Mouse (Mus musculus) large intestine, adult 2 months (tissue): ENCODE measurements around the gene Gm8094. TPM values are rescaled to one million over a fixed set of nuclear protein-coding genes. Genes with fewer than 3 reads are reported as not detected.
"Not testable (repeated sequence)": the region's sequence is repeated elsewhere in the genome, so short reads cannot be mapped to it uniquely, and the experiment has no call there.

Source experiments
- DNase-seq: peaks from one replicate; pipeline ENCODE4 v3.0.0-alpha.2; 2012; ENCODE audit warnings: low read depth, low spot score
- WGBS: fragments of 180-500 bp; shearing (Covaris S2); methylation state at CpG from one replicate; pipeline ENCODE4 v1.1.7; 2018; 5-methylcytosine and 5-hydroxymethylcytosine counted together
- polyA plus RNA-seq: library from polyadenylated mRNA; depleted of rRNA; stranded (reverse); fragments of >200 nt; gene quantifications from 2 replicates; pipeline ENCODE4 v1.2.3, GENCODE M21; 2012; rRNA removed

Gene Gm8094
- polyA plus RNA-seq = not detected in 2 replicates

DNA sequence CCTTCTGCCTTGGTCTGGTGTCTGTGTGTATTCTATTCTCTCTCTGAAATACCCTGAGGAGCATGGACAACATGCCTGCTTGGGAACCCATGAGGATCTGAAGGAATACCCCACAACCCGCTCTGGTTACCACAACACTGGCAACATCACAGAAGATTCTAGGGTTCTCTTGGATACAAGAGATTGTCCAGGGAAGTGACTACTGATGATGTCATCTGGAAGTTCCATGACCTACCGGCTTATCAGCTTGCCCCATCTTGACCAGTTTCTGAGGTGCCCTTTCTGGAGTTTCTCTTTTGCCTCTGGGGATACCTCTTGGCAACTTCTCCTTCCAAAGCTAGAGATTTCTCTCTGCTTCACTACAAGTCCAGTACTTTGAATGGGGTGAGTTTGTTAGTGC lies at the start of gene Gm8094:
Gene Gm8094 (minus strand): TSS at position 101 of the 400 bp plus-strand sequence.
- 80% methylated on average over 2 of the region's 2 CpGs for WGBS
- not testable (repeated sequence) for DNase-seq

DNA sequence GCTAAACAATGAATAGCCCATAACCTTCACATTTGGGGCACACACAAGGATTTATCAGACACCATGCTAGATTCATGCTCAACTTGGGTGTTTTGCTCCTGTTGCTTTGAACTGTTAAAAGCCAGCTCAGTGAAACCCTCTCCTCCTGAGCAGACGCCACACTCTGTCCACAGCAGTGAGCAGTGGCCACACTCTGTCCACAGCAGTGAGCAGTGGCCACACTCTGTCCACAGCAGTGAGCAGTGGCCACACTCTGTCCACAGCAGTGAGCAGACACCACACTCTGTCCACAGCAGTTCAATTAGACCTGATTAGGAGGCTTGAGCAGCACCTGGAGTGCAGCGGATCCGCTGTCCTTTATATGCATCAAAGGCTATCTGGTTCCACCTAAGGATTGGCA lies 43.2 kb upstream of the Gm8094 start:
- DNase-seq = not testable (repeated sequence)
- 90% methylated on average over 3 of the region's 3 CpGs for WGBS

DNA sequence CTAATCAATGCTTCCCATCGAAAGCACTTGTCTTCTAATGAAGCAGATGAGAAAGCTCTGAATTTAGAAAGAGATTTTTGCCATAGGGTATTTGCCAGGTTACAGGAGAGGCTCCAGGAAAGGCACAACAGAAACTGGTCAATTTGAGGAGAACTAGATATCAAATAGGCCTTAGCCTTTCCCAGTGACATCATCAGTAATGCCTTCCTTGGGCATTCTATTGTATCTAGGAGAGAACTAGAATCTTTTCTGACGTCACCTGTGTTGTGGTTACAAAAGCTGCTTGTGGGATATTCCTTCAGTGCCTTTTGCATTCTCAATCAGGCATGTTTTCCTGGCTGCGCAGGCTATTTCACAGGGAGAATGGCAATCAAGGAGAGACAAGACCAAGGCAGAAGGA lies 23.9 kb upstream of the Gm8094 start, which contains the start of gene Gm8104:
Gene Gm8104 (plus strand): TSS at position 301 of the 400 bp plus-strand sequence.
- DNase-seq = not testable (repeated sequence)
- WGBS = 59% methylated on average over 3 of the region's 3 CpGs

DNA sequence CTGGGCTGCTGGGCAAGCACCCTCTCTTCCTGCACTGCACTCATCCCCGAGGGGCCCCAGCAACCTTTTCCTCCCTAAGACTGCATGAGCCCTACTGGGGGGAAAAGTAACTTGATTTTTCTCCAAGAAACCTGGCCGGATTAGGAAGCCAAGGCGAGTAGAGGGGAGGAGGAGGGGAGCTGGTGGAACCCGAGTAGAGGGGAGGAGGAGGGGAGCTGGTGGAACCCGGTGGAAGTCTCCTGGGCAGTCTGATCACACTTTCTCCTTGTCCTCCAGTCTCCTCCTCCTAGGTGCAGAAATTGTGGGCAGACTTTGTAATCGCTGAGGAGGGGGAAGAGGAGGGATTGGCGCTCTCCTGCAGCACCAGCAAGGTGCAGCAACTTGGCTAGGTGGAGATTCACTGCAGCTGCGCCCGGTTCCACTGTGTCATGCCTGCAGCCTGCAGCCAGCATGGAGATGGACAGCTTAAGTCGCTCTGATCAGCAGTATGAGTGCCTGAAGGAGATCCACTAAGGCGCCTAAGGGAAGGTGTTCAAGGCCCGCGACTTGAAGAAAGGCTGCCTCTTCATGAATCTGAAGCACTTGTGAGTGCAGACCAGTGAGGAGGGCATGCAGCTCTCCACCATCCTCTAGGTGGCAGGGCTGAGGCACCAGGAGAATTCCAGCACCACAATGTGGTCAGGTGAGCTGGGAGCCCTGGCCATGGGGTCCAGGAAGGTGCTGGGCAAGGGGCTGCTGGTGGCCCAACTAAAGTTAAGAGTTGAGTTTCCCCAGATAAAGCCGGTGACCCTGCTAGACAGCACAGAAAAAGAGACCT lies 12.9 kb upstream of the Gm8094 start:
- DNase-seq = not testable (repeated sequence)
- 39% methylated on average over 1 of the region's 14 CpGs for WGBS

DNA sequence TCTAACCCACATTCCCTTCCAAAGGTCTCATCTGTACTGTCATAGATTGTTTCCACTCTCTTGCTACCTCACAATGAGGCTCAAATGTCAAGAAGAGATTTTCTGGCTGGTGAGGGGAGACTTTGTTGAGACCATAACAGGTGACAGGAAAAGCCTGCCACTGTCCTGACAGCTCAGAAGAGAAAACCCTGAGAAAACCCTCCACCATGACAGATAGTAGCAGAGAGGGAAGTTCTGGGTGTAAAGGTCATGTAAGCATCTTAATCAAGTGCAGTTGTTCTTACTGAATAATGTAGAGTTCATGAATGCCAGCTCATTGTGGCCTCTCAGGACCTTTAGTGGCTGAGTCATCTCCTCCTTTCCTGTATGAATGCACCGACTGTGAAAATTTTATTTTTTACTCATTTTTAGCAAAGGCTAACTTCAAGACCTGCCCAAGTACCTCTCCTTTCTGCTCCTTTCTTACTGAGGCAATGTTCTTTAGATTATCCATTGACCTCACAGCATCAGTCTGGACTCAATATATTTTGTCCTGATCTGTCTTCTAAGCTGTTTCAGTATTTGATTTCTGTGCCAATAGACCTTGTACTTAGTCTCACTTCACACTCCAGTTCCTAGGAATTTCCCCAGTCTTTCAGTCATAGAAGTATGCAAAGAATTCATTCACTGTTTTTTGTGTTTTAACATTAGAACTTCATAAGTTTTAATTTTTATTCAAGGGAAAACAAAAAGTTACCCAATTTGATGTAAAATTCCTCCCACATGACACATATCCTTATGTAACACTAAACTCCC lies 8.7 kb upstream of the Gm8094 start:
- 78% methylated on average over 1 of the region's 1 CpGs for WGBS
- not testable (repeated sequence) for DNase-seq

DNA sequence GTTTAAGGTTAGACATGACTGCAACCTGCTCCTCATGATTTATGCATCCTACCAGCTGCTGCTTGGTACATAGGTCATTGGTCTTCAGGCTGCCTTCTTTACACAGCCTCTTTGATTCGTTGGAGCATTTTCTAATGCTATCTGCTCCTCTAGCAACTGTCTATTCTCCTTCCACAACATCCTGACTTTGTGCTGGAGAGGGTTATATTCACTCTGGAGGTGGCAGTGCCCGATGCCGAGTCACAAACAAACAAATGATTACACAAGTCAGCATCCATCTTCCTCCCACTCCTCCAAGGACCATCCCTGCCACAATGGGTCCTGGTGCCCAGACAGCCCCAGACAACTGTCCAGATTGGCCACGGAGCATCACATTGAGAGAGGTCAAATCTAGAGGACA lies 16.3 kb downstream of the Gm8094 start:
- 60% methylated on average over 4 of the region's 4 CpGs for WGBS

DNA sequence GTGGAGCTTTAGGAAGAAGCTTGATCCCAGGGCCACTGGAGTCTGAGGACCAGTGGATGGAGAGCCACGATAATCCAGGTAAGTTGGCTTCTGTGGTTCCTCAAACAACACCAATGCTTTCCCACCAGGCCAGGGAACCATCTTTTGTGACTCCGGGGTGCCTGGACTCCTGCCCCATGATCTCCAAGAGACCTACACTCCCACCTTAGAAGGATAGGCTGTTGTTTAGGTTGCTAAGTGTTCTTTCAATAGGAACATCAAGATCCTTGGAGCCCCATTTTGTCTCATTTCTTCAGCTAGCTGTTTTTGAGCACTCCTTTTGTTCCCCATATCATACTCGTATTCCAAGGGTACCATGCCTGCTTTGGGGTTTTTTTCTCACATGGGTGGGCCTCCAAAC lies 18.4 kb downstream of the Gm8094 start:
- WGBS = 76% methylated on average over 3 of the region's 3 CpGs

More for the DNA sequence above, 16.3 kb downstream of the Gm8094 start:
- DNase-seq = not testable (repeated sequence)

More for the DNA sequence above, 18.4 kb downstream of the Gm8094 start:
- not testable (repeated sequence) for DNase-seq

Other genes starting within 250 kb of the Gm8094 start
- gene Gm21977, start 223.2 kb downstream of the Gm8094 start, polyA plus RNA-seq = not detected in 2 replicates
- gene Gm8082, start 83.0 kb downstream of the Gm8094 start, polyA plus RNA-seq = not detected in 2 replicates
- gene Gm10376, start 61.0 kb downstream of the Gm8094 start, polyA plus RNA-seq = not detected in 2 replicates
- not detected in 2 replicates for gene Gm8104, start 24.0 kb upstream of the Gm8094 start, polyA plus RNA-seq
- not detected in 2 replicates for gene Gm7233, start 103.2 kb upstream of the Gm8094 start, polyA plus RNA-seq
- gene Gm8122, start 158.7 kb upstream of the Gm8094 start, polyA plus RNA-seq = not detected in 2 replicates
- not detected in 2 replicates for gene Gm8126, start 182.0 kb upstream of the Gm8094 start, polyA plus RNA-seq
- not detected in 2 replicates for gene Gm9732, start 198.4 kb upstream of the Gm8094 start, polyA plus RNA-seq
- not detected in 2 replicates for gene Gm8127, start 217.2 kb upstream of the Gm8094 start, polyA plus RNA-seq